Mouse (Mus musculus): ENCODE measurements around the gene Yap1. TPM values are rescaled to one million over a fixed set of nuclear protein-coding genes. Genes with fewer than 3 reads are reported as not detected.
A peak's percentile ranks its signal among the peaks of the same experiment; 100 is the strongest.

Gene Yap1
- 67.1 and 67.4 TPM in 2 replicates for total RNA-seq (2021)
- long read RNA-seq, experiment 1, full-length matches to known transcripts: 6 of 18 reads
- long read RNA-seq, experiment 1, partial matches to known transcripts: 1 of 18 reads
- long read RNA-seq, experiment 1, other reads (novel, unspliced or antisense): 11 of 18 reads
- long read RNA-seq, experiment 2, full-length matches to known transcripts: 5 of 30 reads
- long read RNA-seq, experiment 2, partial matches to known transcripts: 3 of 30 reads
- long read RNA-seq, experiment 2, other reads (novel, unspliced or antisense): 22 of 30 reads

GRCm38 (mm10) chr9:8004370-8004991, at the start of gene Yap1:
Gene Yap1, minus strand, starts transcription at chr9:8004596.
- DNase-seq: peak; percentile 95

GRCm38 (mm10) chr9:8043044-8043387, 38.6 kb upstream of the Yap1 start:
- no peak for DNase-seq

- DNase-seq: peak; percentile 99
These were observed 38.1 kb upstream of the Yap1 start, which contains the start of gene Cfap300 for GRCm38 (mm10) chr9:8042338-8043043. Gene Cfap300, minus strand, starts transcription at chr9:8042823.

GRCm38 (mm10) chr9:8035546-8035945, 31.1 kb upstream of the Yap1 start:
- DNase-seq: no peak

- DNase-seq: no peak
These were observed 30.7 kb upstream of the Yap1 start for GRCm38 (mm10) chr9:8035091-8035490.

GRCm38 (mm10) chr9:8034143-8034542, 29.7 kb upstream of the Yap1 start:
- no peak for DNase-seq

- DNase-seq: peak; percentile 8
These were observed 28.5 kb upstream of the Yap1 start for GRCm38 (mm10) chr9:8032847-8033246.

- no peak for DNase-seq
These were observed 14.2 kb upstream of the Yap1 start for GRCm38 (mm10) chr9:8018609-8019008.

GRCm38 (mm10) chr9:8017253-8017913, 13.0 kb upstream of the Yap1 start:
- DNase-seq: peak; percentile 10

GRCm38 (mm10) chr9:8003301-8004271, 810 bp downstream of the Yap1 start:
- DNase-seq: peak; percentile 82

GRCm38 (mm10) chr9:8002806-8003205, 1.6 kb downstream of the Yap1 start:
- peak; percentile 37 for DNase-seq

GRCm38 (mm10) chr9:8001352-8001751, 3.0 kb downstream of the Yap1 start:
- no peak for DNase-seq

- DNase-seq: no peak
These were observed 10.1 kb downstream of the Yap1 start for GRCm38 (mm10) chr9:7994275-7994674.

- peak; percentile 34 for DNase-seq
These were observed 11.7 kb downstream of the Yap1 start for GRCm38 (mm10) chr9:7992651-7993050.

- peak; percentile 31 for DNase-seq
These were observed 13.5 kb downstream of the Yap1 start for GRCm38 (mm10) chr9:7990897-7991296.

GRCm38 (mm10) chr9:7987119-7987518, 17.3 kb downstream of the Yap1 start:
- DNase-seq: no peak

- no peak for DNase-seq
These were observed 20.1 kb downstream of the Yap1 start for GRCm38 (mm10) chr9:7984287-7984686.

- DNase-seq: no peak
These were observed 20.7 kb downstream of the Yap1 start for GRCm38 (mm10) chr9:7983665-7984064.

GRCm38 (mm10) chr9:7980162-7980561, 24.2 kb downstream of the Yap1 start:
- DNase-seq: no peak

- DNase-seq: no peak
These were observed 25.1 kb downstream of the Yap1 start for GRCm38 (mm10) chr9:7979153-7979916.

- DNase-seq: no peak
These were observed 25.9 kb downstream of the Yap1 start for GRCm38 (mm10) chr9:7978502-7978901.
